Mouse (Mus musculus): ENCODE measurements around the gene E2f8. TPM values are rescaled to one million over a fixed set of nuclear protein-coding genes. Genes with fewer than 3 reads are reported as not detected.

Gene E2f8
- polyA plus RNA-seq (2014; fragmentation: Illumina TruSeq; extraction: RNeasy Lipid Tissue Mini Kit (QIAGEN cat#74804); ENCODE audit: low replicate concordance), result 11.6 TPM

DNA sequence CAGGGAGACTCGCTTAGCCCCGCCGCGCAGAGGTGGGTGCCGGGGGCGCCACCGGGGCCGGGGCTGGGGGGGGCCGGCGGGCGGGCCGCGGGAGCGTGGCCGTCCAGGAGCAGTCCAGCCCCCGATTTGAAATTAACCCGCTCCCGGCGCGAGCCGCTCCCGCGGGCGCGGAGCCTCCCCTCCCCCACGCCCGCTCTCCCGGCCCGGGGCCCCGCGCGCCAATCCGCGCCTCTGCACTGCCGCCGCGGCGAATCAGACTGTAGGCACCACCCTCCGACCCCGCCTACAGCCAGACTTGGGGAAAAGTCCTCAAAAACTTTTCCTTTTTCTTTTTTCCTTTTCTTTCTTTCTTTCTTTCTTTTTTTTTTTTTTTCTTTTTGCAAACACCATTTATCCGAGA is at the start of gene E2f8:
Gene E2f8, minus strand, starts transcription at position 111 of the 400 bp plus-strand sequence.

DNA sequence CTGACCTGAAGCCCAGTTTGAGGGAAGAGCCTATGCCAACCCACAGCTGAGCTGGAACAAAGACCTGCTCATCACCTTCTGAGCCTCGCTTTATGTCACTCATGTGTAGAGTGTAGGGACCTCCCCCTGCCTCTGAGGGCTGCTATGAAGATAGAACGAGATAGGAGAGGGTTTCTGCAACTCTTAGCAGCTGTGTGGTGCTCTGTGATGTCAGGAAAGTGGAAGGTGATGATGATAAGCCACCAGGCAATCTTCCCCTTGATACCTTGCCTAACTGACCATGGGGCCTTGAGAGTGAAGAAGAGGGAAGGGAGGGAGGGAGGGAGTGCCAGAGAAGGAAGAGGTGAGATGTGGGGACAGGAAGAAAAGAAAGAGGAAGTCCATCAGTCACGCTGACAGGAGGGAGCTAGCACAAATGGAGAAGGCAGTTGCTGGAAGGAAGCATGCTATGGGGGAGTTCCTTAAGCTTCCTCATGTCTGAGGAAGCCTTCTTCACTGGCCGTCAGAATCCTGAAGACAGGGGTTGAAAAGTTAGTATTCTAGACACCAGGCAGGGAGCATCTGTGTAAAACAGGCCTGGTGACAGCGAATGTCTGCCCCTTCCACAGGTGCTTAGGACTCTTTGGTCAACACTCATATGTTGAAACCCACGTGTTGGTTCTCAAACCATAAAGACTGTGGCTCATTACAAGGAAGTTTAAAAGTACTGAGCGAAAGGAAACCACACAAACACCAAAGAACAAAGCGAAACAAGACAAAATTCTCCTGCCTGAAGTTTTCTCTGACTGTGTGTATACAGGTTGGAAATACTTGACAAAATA is 27.3 kb upstream of the E2f8 start, which contains the start of gene Nav2:
Gene Nav2, plus strand, starts transcription at position 196 of the 821 bp plus-strand sequence.

DNA sequence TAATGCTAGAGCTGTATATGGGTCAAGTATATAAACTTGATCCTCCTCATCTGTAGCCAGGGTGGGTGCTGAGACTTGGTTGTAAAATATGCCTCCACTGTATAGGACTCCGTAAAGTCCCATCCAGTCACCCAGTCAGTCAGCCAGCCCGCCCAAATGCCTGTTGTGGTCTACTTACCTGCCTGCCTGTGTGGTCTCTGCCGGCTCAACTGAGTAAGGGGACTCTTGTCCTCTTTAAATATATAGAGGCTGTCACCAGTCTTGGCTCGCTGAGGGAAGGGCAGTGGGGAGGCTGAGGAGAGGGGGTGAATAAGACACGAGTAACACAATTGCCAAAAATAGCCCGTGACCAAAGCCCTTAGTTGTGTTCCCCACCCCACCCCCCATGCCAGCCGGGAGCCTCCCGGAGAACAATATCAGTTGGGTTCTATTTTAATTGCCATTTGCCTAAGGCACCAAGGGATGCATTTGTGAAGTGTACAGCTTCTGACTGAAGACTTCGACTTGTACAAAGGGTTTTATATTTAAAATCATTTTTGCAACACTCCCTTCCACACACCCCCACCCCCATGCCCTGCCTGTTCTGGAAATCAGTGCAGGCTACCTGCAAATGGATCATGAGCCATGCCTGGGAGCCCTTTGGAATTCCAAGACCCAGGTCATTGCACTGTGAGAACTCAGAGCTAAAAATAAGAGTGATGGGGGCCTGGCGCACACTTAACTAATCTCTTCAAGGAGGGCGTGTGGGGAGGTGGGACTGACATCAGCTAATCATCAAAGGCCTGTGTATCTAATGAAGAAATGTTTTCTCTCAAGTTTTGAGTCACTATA is 33.4 kb downstream of the E2f8 start, which contains the start of gene Csrp3:
Gene Csrp3, minus strand, starts transcription at position 214 of the 831 bp plus-strand sequence.

Other genes starting within 250 kb of the E2f8 start
- not detected for gene Mrgprb3, start 237.8 kb downstream of the E2f8 start, polyA plus RNA-seq (2014; fragmentation: Illumina TruSeq; extraction: RNeasy Lipid Tissue Mini Kit (QIAGEN cat#74804); ENCODE audit: low replicate concordance)
- gene Zdhhc13, start 92.6 kb downstream of the E2f8 start, polyA plus RNA-seq (2014; fragmentation: Illumina TruSeq; extraction: RNeasy Lipid Tissue Mini Kit (QIAGEN cat#74804); ENCODE audit: low replicate concordance), result 81.9 TPM
- gene Csrp3, start 33.6 kb downstream of the E2f8 start, polyA plus RNA-seq (2014; fragmentation: Illumina TruSeq; extraction: RNeasy Lipid Tissue Mini Kit (QIAGEN cat#74804); ENCODE audit: low replicate concordance), result not detected
- gene Nav2, start 27.1 kb upstream of the E2f8 start, polyA plus RNA-seq (2014; fragmentation: Illumina TruSeq; extraction: RNeasy Lipid Tissue Mini Kit (QIAGEN cat#74804); ENCODE audit: low replicate concordance), result 1.8 TPM